Mouse (Mus musculus) ES-Bruce4 (cell line): ENCODE data around the gene Nckap1.

ENCODE experiments used
- CTCF ChIP-seq: IDR thresholded peaks from one replicate; pipeline ENCODE4 v1.8.1; 2011; ENCODE audit warnings: low read depth, low read length
- EP300 ChIP-seq: IDR thresholded peaks from 2 replicates; pipeline ENCODE4 v1.6.1; 2011; ENCODE audit warnings: low read depth, low read length; ENCODE audit not compliant: insufficient read depth
- POLR2A ChIP-seq: IDR thresholded peaks from one replicate; pipeline ENCODE4 v1.8.1; 2011; ENCODE audit warnings: low read length; ENCODE audit not compliant: insufficient read depth

DNA sequence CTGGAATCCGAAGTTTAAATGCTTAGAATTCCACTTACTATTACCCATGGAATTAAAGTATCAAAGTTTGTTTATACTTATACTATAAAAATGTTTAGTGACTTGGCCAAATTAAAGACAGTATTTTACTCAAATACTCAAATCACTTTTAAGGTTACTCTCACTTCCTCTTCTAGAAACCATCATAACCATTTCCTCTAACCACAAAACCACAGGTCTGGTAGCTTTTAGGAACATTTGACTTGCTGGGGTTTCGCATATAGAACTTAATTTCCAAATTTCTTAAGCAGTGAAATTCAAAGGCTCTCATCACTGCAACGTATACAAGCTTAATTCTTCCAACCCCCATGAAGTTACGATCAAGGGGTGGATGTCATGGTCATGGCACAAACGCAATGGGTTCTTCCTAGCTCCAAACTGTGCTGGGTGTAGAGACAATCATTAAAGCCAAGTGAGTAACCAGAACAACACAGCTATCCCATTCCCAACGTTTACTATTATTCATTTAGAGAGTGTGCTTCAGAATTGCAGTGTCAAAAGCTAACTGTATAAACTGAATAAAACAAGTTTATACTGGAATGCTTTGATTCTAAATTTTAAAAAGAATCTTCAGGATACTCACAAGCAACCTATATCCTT lies 1.8 kb downstream of the Nckap1 start:
- TF ChIP-seq POLR2A (no peak), CTCF (no peak), EP300 (no peak)
